Mouse (Mus musculus): Measurements from ENCODE around the gene Uts2r. TPM values are rescaled to one million over a fixed set of nuclear protein-coding genes. Genes with fewer than 3 reads are reported as not detected.

Gene Uts2r
- not detected in 2 replicates for polyA plus RNA-seq (2014; fragmentation: Nextera tagmentation; extraction: Ambion mirVana)

GRCm38 (mm10) chr11:121159971-121160370 is at the start of gene Uts2r:
Gene Uts2r, plus strand, starts transcription at chr11:121160271.
- H3K36me3 ChIP-seq (ENCODE audit: control insufficient read depth, insufficient read depth, low read length), result no peaks in the 10 kb centered on the region
- no peak within 1 kb of the TSS for H3K27ac ChIP-seq (ENCODE audit: low read depth)
- no peaks in the 10 kb centered on the region for H3K9me3 ChIP-seq (ENCODE audit: control insufficient read depth, low read length)
- peaks cover 6% of the 10 kb centered on the region; the same call in 1 of the 2 replicates for H3K4me1 ChIP-seq (replicated peaks; ENCODE audit: control insufficient read depth, insufficient read depth, low read length)
- no peak for ATAC-seq (replicated peaks; ENCODE audit: low FRiP score, low TSS enrichment, low read depth)
- no peak for DNase-seq (ENCODE audit: low spot score)
- H3K9ac ChIP-seq (ENCODE audit: low read length), result no peak within 1 kb of the TSS
- 85% methylated on average over 5 of the region's 5 CpGs for WGBS
- no peak within 1 kb of the TSS for H3K4me3 ChIP-seq (ENCODE audit: low read depth, low read length)
- H3K27me3 ChIP-seq (replicated peaks; ENCODE audit: control insufficient read depth, insufficient read depth, low read length), result peaks cover 35% of the 10 kb centered on the region
- no peak within 1 kb of the TSS for H3K4me2 ChIP-seq (ENCODE audit: low read length)

DNA sequence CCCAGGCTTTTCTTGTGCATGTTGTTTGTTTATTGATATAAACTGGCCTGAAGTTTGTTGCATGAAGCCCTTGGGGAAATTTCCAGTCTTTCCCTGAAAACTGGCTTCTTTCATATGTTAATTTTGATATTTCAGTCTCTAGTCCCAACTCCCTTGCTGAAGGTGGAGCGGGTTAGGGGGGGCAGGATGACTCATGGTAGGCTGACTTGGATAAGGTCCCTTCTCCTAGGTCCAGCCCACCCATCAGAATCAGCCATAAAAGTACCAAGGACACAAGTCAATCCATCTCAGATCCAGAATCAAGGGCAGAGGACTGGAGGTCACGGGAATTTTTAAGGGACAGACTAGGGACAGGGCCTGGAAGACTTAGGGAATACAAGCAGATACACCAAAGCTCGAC is 49.0 kb upstream of the Uts2r start:
- ATAC-seq (replicated peaks; ENCODE audit: low FRiP score, low TSS enrichment, low read depth) (no peak), DNase-seq (ENCODE audit: low spot score) (no peak)
- Histone ChIP-seq H3K4me3 (ENCODE audit: low read depth, low read length) (no peak overlapping the region), H3K9me3 (ENCODE audit: control insufficient read depth, low read length) (no peaks in the 10 kb centered on the region), H3K4me2 (ENCODE audit: low read length) (no peak overlapping the region), H3K27ac (ENCODE audit: low read depth) (no peak overlapping the region), H3K9ac (ENCODE audit: low read length) (no peak overlapping the region), H3K36me3 (ENCODE audit: control insufficient read depth, insufficient read depth, low read length) (no peaks in the 10 kb centered on the region), H3K27me3 (replicated peaks; ENCODE audit: control insufficient read depth, insufficient read depth, low read length) (no peaks in the 10 kb centered on the region), H3K4me1 (replicated peaks; ENCODE audit: control insufficient read depth, insufficient read depth, low read length) (peaks cover 5% of the 10 kb centered on the region; the same call in 1 of the 2 replicates)
- 77% methylated on average over 3 of the region's 3 CpGs for WGBS

GRCm38 (mm10) chr11:121111601-121112000 is 48.5 kb upstream of the Uts2r start:
- H3K27me3 ChIP-seq (replicated peaks; ENCODE audit: control insufficient read depth, insufficient read depth, low read length), result no peaks in the 10 kb centered on the region
- no peak for DNase-seq (ENCODE audit: low spot score)
- H3K4me3 ChIP-seq (ENCODE audit: low read depth, low read length), result no peak overlapping the region
- 90% methylated on average over 1 of the region's 1 CpGs for WGBS
- H3K4me1 ChIP-seq (replicated peaks; ENCODE audit: control insufficient read depth, insufficient read depth, low read length), result peaks cover 5% of the 10 kb centered on the region; the same call in 1 of the 2 replicates
- H3K4me2 ChIP-seq (ENCODE audit: low read length), result no peak overlapping the region
- no peaks in the 10 kb centered on the region for H3K36me3 ChIP-seq (ENCODE audit: control insufficient read depth, insufficient read depth, low read length)
- no peak overlapping the region for H3K9ac ChIP-seq (ENCODE audit: low read length)
- H3K9me3 ChIP-seq (ENCODE audit: control insufficient read depth, low read length), result no peaks in the 10 kb centered on the region
- no peak overlapping the region for H3K27ac ChIP-seq (ENCODE audit: low read depth)
- no peak for ATAC-seq (replicated peaks; ENCODE audit: low FRiP score, low TSS enrichment, low read depth)

GRCm38 (mm10) chr11:121112091-121112775 is 47.8 kb upstream of the Uts2r start:
- no peaks in the 10 kb centered on the region for H3K27me3 ChIP-seq (replicated peaks; ENCODE audit: control insufficient read depth, insufficient read depth, low read length)
- peaks cover 5% of the 10 kb centered on the region; the same call in 1 of the 2 replicates for H3K4me1 ChIP-seq (replicated peaks; ENCODE audit: control insufficient read depth, insufficient read depth, low read length)
- ATAC-seq (replicated peaks; ENCODE audit: low FRiP score, low TSS enrichment, low read depth) (no peak), DNase-seq (ENCODE audit: low spot score) (no peak)
- 73% methylated on average over 5 of the region's 5 CpGs for WGBS
- H3K36me3 ChIP-seq (ENCODE audit: control insufficient read depth, insufficient read depth, low read length), result no peaks in the 10 kb centered on the region
- no peaks in the 10 kb centered on the region for H3K9me3 ChIP-seq (ENCODE audit: control insufficient read depth, low read length)
- no peak overlapping the region for H3K27ac ChIP-seq (ENCODE audit: low read depth)
- H3K4me2 ChIP-seq (ENCODE audit: low read length), result no peak overlapping the region
- no peak overlapping the region for H3K9ac ChIP-seq (ENCODE audit: low read length)
- H3K4me3 ChIP-seq (ENCODE audit: low read depth, low read length), result no peak overlapping the region

GRCm38 (mm10) chr11:121118106-121118505 is 42.0 kb upstream of the Uts2r start:
- no peaks in the 10 kb centered on the region for H3K9me3 ChIP-seq (ENCODE audit: control insufficient read depth, low read length)
- 91% methylated on average over 18 of the region's 18 CpGs for WGBS
- H3K27ac ChIP-seq (ENCODE audit: low read depth), result no peak overlapping the region
- no peak for DNase-seq (ENCODE audit: low spot score)
- H3K9ac ChIP-seq (ENCODE audit: low read length), result no peak overlapping the region
- H3K27me3 ChIP-seq (replicated peaks; ENCODE audit: control insufficient read depth, insufficient read depth, low read length), result no peaks in the 10 kb centered on the region
- H3K4me1 ChIP-seq (replicated peaks; ENCODE audit: control insufficient read depth, insufficient read depth, low read length), result peaks cover 6% of the 10 kb centered on the region; the same call in 1 of the 2 replicates
- ATAC-seq (replicated peaks; ENCODE audit: low FRiP score, low TSS enrichment, low read depth), result no peak
- no peaks in the 10 kb centered on the region for H3K36me3 ChIP-seq (ENCODE audit: control insufficient read depth, insufficient read depth, low read length)
- no peak overlapping the region for H3K4me2 ChIP-seq (ENCODE audit: low read length)
- H3K4me3 ChIP-seq (ENCODE audit: low read depth, low read length), result no peak overlapping the region

GRCm38 (mm10) chr11:121118577-121118976 is 41.5 kb upstream of the Uts2r start, which contains the start of gene Tex19.2:
Gene Tex19.2, minus strand, starts transcription at chr11:121118677.
- Histone ChIP-seq H3K36me3 (ENCODE audit: control insufficient read depth, insufficient read depth, low read length) (no peaks in the 10 kb centered on the region), H3K4me2 (ENCODE audit: low read length) (no peak within 1 kb of the TSS), H3K4me1 (replicated peaks; ENCODE audit: control insufficient read depth, insufficient read depth, low read length) (peaks cover 6% of the 10 kb centered on the region; the same call in 1 of the 2 replicates), H3K9ac (ENCODE audit: low read length) (no peak within 1 kb of the TSS), H3K27me3 (replicated peaks; ENCODE audit: control insufficient read depth, insufficient read depth, low read length) (no peaks in the 10 kb centered on the region), H3K4me3 (ENCODE audit: low read depth, low read length) (no peak within 1 kb of the TSS), H3K9me3 (ENCODE audit: control insufficient read depth, low read length) (no peaks in the 10 kb centered on the region), H3K27ac (ENCODE audit: low read depth) (no peak within 1 kb of the TSS)
- WGBS, result 90% methylated on average over 3 of the region's 3 CpGs
- no peak for ATAC-seq (replicated peaks; ENCODE audit: low FRiP score, low TSS enrichment, low read depth)
- DNase-seq (ENCODE audit: low spot score), result no peak

DNA sequence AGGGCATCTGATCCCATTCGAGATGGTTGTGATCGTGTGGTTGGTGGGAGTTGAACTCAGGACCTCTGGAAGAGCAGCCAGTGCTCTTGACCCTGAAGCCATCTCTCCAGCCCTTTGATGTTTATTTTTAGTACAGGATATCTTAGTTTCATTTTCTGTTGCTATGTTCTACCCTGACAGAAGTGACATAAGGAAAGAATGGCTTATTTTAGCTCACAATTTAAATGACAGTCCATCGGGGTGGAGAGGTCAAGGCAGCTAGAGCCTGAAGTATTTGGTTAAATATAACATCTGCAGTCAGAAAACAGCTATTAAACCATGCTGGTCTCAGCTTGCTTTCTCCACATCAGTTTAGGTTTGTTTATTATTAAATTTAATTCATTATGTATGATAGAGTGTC is 38.9 kb upstream of the Uts2r start:
- ATAC-seq (replicated peaks; ENCODE audit: low FRiP score, low TSS enrichment, low read depth) (no peak), DNase-seq (ENCODE audit: low spot score) (no peak)
- Histone ChIP-seq H3K4me2 (ENCODE audit: low read length) (no peak overlapping the region), H3K36me3 (ENCODE audit: control insufficient read depth, insufficient read depth, low read length) (no peaks in the 10 kb centered on the region), H3K9me3 (ENCODE audit: control insufficient read depth, low read length) (no peaks in the 10 kb centered on the region), H3K27me3 (replicated peaks; ENCODE audit: control insufficient read depth, insufficient read depth, low read length) (no peaks in the 10 kb centered on the region), H3K4me1 (replicated peaks; ENCODE audit: control insufficient read depth, insufficient read depth, low read length) (peaks cover 6% of the 10 kb centered on the region; the same call in 1 of the 2 replicates), H3K27ac (ENCODE audit: low read depth) (no peak overlapping the region), H3K9ac (ENCODE audit: low read length) (no peak overlapping the region), H3K4me3 (ENCODE audit: low read depth, low read length) (no peak overlapping the region)
- WGBS, result 64% methylated on average over 3 of the region's 3 CpGs

DNA sequence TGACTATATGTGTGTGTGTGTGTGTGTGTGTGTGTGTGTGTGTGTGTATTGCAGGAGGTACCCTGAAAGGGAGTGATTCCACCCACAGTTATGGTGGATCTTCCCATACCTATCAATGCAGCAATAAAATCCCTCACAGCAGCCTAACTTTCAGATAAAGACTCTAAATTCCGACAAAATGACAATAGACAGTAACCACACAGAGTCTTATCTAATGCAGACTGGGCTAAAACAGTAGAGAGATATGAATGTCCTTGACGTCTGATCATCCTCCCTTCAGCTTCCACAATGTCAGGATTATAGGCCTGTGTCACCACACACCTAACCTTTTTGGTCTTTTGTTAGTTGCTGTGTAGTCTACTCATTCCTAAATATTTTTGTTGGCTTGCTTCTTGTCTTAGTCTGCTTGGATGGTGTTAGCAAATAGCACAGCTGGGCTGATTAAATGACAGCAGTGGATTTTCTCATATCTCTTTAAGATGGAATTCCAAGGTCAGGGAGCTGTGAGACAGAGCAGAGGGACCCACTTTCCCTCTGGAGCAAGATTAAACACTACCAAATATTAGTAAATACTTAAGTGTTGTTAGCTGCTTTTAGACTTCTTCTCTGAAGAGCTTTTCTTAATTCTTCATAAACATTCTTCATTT is 37.9 kb upstream of the Uts2r start:
- ATAC-seq (replicated peaks; ENCODE audit: low FRiP score, low TSS enrichment, low read depth) (no peak), DNase-seq (ENCODE audit: low spot score) (no peak)
- no peak overlapping the region for H3K4me3 ChIP-seq (ENCODE audit: low read depth, low read length)
- 0 out of 2 replicates have a peak, but pooled peaks cover 2% of the 10 kb centered on the region for H3K9me3 ChIP-seq (ENCODE audit: control insufficient read depth, low read length)
- WGBS, result 28% methylated on average over 2 of the region's 2 CpGs
- H3K4me1 ChIP-seq (replicated peaks; ENCODE audit: control insufficient read depth, insufficient read depth, low read length), result peaks cover 6% of the 10 kb centered on the region; the same call in 1 of the 2 replicates
- no peak overlapping the region for H3K27ac ChIP-seq (ENCODE audit: low read depth)
- H3K36me3 ChIP-seq (ENCODE audit: control insufficient read depth, insufficient read depth, low read length), result no peaks in the 10 kb centered on the region
- H3K4me2 ChIP-seq (ENCODE audit: low read length), result no peak overlapping the region
- no peak overlapping the region for H3K9ac ChIP-seq (ENCODE audit: low read length)
- H3K27me3 ChIP-seq (replicated peaks; ENCODE audit: control insufficient read depth, insufficient read depth, low read length), result no peaks in the 10 kb centered on the region

Data from intestine, embryonic 14.5 days (tissue).